Mouse (Mus musculus) heart, adult 2 months (tissue): ENCODE data around the gene Tcf7l2.

Experiments used
- CTCF ChIP-seq: fragments of 200-600 bp; IDR thresholded peaks from 2 replicates; pipeline ENCODE4 v1.8.1; 2022; ENCODE audit warnings: antibody characterized with exemption, mild to moderate bottlenecking, moderate library complexity
- EP300 ChIP-seq: fragments of 200-500 bp; IDR thresholded peaks from 2 replicates; pipeline ENCODE4 v1.6.1; 2011; ENCODE audit warnings: low read depth, low read length, control low read depth; ENCODE audit not compliant: insufficient read depth
- POLR2A ChIP-seq: fragments of 200-500 bp; IDR thresholded peaks from 2 replicates; pipeline ENCODE4 v1.6.1; 2011; ENCODE audit warnings: mild to moderate bottlenecking, low read depth, low read length, control low read depth; ENCODE audit not compliant: insufficient read depth

- TF ChIP-seq CTCF (no peak), POLR2A (no peak), EP300 (no peak)
Observed at GRCm38 (mm10) chr19:55742386-55743000, 873 bp downstream of the Tcf7l2 start.
